Mouse (Mus musculus) ovary, adult 18-20 months (tissue): ENCODE measurements around the gene Pde10a.

Experiments used
- DNase-seq: peaks from one replicate; pipeline ENCODE4 v3.0.0; 2022; ENCODE audit warnings: low spot score, mixed read lengths

Gene Pde10a

DNA sequence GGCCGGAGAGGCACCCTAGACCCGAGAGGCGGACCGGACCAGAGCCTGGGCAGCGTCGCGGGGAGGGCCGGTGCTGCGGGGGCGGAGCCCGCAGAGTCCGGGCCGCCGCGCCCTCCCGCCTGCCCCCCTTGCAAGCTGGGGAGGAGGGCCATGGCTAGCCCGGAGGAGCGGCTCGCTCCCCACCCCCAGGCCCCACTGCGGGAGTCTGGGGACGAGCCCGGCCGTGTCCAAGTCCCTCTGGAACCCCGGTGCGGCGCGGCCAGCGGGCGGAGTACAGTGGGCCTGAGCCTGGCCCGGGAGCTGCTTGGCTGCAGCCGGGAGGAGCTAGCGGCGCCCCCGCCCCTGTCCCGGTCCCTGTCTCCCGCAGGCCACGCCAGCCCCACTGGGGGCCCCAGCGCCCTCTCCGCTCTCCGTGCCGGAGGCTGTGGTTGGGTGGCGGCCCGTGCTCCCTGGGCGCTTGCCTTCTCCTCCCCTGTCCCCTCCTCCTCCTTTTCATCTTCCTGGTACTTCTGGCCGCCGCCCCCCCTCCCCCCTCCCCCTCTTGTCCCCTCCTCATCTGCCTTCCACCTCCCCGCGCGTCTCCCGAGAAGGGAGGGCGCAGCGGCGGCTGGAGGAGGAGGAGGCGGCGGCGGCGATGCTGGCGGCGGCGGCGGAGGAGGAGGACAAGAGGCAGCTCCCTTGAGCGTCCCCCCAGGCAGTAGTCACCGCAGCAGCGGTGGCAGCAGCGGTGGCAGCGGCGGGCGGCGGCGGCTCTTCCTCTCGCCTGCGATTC is 276.1 kb downstream of the Pde10a start:
- DNase-seq: peak; percentile 76

DNA sequence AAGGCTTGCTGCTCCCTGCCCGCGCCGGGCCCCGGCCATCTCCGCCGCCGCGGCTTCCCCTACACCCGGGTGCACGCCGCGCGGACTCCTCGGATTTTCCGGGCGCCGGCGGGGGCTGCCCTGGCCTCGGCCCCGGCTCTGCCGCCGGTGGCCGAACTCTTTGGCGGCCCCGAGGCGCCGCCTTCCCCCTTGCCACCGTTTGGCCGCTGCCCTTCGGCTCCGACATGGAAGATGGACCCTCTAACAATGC is 276.6 kb downstream of the Pde10a start:
- DNase-seq: no peak

DNA sequence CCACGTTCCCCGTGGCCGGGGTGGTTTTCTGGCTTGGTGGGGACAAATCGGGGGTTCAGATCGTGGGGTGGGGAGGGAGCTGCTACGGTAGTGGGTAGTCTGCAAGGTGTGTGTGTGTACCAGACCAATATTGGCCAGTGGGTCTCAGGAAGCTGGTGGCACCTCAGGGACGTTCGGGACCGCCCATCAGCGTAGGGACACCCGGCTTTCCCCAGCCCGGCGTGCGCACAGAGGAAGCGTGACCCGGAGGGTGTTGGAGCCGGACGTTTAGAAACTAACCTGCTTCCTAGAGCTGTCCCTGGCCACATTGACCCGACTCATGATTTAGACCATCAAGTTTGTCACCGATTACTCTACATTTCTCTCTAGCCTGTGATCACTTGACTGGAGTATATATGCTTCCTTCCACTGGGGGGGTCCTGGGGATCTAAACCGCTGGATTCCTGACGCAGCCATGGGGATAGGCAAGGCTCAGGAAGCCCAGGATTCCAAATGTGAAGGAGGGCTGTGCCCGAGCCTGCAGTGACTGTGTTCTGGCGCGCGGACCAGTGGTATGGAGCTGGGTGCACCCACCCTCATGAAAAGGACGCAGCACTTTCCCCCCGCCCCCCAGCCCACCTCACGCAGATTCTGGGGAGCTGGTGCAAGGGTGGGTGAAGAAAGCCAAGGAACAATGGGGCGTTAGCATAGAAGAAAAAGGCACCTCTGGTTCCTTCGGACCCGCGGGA is 277.2 kb downstream of the Pde10a start:
- DNase-seq: no peak

DNA sequence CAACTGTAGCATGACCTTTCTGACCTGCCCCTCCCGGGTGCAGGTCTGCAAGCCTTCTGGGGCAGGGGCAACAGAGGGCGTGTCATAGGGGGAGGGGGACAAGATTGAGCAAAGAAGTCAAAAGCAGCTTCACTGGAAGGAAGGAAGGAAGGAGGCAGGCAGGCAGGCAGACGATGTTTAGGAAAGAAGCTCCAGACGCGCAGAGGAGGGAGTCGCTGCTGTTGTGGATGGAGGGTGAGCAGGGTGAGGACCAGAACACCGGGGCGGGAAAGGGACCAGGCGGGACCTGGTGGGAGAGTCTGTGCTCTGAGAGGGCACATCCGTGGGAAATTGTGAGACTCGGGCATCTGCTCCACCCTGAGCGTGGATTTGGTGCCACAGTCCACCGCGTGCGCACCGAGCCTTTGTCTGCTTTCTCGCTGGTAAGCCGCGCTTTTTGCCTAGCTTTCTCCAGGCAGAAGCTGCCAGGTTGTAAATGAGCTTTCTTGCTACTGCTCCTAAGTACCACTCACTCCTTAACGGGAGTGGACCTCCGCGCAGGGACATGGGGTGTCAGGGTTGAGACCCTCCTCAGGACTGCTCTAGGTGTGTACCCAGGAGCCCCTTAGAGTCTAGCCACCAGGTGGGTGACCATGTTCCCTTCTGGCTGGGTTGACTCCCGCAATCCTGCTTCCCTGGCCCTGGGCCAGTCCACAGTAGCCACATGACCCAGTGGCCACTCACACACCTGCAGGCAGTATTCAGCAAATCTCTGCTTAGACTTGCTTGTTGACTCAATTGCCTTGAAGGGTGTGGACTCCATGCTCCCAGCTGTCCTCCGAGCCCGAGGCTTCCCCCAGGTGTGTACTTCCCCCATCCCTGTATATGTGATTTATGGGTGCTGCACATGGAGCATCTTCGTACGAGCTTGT is 278.0 kb downstream of the Pde10a start:
- DNase-seq: no peak

DNA sequence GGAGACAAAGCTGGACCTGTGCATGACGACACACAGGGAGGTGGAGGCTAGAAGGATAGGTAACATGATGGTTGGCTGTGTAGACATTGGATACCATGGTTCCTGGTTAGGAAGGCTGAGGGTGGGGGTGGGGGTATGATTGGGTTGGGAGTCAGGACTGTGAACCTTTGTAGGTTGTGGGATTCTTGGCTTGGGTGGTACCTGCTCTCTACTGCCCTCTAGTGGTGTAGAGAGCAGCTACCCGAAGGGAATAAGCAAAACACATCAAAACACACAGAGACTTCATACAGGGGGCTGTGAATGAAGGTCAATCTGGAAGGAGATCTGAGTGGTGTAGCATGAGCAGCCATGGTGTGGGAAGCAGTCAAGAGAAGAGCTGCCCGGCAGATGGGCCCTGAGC is 282.2 kb downstream of the Pde10a start:
- DNase-seq: no peak

DNA sequence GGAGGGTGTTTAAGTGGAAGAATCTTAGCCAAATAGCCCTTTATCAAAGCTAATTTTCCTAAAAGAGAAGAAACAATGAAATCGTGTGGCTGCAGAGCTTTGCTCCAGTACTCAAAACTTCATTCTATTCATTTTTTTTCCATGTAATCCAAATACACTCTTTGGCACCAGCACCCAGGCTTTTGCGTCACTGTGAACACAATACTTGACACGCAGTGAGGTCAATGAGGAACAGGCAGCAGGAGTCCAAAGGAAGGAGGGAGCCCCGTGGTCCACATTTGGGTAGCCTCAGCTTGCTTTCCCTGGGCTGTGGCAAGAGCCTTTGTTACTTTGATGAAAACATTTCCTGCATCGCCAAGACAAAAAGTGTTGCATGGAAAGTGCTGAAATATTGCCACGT is 284.6 kb downstream of the Pde10a start:
- no peak for DNase-seq

DNA sequence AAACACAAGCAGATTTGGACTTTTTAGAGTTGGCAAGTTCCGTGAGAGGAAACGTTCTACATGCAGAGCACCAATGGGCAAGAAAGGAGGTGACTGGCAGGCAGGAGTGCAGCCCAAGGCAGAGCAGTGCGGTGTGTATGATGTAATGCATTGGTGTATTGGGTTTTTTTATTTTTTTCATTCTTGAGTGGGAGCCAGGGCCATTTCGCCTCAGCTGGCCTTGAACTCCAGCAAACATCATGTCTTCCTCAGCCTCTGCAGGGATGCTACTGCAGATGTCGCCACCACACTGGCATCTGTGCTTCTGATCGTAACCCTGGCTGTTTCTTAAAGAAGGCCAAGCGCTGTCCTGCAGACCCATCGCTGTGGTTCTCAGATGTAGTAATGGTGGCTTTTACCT is 285.0 kb downstream of the Pde10a start:
- no peak for DNase-seq

DNA sequence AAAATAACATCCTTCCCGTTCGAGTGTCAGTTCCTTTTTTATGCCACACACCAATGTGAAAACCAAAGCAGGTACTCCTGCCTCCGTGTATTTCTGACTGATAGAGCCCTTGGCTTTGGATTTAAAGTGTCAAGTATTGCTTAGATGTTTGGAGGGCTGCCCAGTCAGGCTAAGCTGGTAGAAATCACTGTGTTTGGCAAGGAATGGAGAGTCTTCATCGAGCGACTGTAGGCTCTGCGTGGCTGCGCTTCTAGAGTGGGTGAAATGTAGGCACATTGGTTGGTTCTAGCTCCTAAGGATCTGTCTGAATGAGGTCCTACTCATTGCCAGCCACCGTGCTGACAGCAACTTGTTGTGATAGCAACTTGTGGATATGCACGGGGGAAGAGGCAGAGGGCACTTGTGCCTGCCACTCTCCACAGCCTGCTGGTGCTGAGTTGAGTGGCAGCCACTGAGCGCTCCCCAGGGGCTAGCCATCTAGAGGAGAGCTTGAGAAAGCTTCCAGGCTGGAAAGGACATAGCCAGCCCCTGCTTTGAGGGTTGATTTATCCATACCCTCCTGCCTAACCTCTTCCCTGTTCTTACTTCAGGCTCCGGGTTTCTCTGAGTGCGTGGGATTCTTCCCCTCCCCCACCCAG is 287.2 kb downstream of the Pde10a start:
- no peak for DNase-seq

DNA sequence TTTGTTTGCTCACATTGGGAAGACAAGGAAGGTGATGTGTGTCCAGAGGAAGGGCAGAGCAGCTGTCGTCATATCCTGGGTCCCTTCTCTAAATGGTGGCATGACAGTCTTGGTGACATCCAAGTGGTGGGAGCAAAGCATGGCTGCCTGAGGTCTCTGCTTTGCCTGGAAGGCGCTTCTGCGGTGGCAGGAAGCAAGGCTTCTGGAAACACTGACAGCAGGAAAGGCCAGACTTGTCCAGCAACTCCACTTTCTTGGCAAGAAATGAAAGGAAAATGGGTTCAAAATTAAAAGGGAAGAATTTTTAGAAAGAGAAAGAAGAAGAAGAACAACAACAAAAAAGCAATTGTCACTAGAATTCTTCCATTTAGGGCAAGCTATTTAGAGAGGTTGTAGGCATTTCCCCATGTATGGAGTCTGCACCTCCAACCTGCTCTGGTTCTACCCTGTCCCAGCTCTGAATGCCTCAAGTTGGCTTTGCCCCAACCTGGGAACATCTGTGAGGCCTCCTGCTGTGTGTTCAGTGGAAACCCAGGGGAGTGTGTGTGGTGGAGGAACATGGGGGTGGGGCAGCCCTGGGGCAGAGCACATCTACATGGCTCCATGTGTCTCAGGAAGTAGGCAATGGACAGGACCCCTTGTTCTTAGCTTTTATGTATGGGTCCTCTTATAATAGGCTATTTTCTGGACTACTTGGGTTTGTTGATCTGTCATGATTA is 288.8 kb downstream of the Pde10a start:
- no peak for DNase-seq

DNA sequence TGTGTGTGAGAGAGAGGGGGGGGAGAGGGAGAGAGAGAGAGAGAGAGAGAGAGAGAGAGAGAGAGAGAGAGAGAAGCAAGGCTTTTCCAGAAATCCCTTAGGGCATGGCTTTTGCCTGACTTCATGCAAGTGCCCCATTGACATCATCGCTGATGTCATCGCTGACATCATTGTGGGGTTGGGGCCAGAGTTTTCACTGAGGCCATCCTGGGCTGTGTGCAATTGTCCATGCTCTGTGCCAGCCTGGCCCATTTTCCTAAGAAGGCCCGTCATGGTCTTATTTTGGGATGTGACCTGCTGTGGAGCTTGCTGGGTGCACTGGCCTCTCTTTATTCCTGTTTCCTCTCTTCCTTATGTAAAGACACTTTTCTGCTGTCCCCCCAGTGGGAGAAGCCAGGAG is 290.2 kb downstream of the Pde10a start:
- DNase-seq: no peak

DNA sequence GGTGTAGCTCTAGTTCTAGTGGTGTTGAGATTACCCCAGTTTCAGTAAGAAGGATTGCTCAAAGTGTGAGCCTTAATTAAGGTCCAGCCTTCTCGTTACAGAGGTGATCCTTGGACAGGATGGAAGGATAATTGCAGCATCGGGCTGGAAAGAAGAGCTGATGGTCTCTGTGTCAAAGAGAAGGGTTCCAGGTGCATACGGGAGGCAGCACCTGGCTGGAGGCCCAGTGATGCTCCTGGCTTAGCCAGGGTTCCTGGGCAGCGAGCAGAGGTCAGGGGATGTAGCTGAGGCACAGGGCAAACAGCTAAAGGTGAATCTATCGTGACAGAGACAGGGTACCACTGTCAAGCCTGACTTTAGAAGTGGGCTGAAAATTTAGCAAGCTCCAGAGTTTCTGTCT is 290.7 kb downstream of the Pde10a start:
- no peak for DNase-seq

DNA sequence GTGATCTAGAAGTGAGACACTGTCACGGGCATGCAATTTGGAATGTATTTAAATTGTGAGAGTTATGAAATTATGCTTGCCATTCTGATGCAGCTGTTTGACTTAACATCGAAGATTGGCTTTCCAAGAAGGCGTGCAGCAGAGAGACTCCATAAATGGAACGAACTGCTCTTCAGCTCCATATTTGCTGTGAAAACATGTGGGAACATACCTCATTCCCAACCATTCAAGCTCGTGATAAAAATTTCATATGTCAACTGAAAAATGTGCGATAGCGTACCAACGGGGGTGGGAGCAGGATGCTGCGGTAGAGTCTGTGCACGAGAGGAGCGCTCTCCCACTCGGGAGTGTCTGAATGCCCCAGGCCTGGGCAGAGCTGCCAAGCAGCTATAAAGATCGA is 293.5 kb downstream of the Pde10a start:
- DNase-seq: no peak

DNA sequence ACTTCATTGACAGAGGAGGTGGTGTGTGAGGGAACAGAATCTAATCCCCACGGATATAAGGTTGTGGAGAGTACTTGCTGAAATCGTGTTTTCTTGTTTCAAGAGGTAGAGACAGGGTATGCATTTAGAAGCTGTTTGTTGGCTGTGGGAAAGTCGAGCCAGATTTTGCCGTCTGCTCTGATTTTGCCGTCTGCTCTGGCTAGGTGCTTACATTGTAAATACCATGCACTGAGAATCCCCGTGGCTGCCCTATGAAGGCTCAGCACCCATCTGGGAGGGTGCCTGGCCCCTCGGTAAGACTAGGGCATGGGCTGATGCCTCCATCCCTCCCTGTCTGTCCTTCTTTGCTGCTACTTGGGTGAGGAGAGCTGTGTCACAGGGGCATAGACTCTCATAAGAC is 298.4 kb downstream of the Pde10a start:
- DNase-seq: no peak

DNA sequence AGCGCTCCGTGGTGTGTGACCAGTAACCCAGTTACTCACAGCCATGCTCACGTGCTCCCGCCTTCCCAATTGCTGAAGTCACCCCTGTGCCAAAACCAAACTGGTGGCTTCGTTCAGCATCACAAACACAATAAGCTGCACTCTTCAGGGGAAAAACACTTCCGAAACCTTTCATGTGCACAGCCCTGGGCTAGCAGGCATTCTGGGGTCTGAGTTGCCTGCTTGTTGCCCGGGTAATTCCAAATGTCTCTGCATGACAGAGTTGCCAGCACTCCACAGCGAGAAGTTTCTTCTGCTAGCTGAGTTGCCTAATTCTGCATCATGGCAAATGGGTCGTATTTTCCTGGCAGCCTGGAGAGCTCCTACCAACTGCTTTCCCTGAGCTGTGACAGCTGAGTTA is 302.0 kb downstream of the Pde10a start:
- no peak for DNase-seq

DNA sequence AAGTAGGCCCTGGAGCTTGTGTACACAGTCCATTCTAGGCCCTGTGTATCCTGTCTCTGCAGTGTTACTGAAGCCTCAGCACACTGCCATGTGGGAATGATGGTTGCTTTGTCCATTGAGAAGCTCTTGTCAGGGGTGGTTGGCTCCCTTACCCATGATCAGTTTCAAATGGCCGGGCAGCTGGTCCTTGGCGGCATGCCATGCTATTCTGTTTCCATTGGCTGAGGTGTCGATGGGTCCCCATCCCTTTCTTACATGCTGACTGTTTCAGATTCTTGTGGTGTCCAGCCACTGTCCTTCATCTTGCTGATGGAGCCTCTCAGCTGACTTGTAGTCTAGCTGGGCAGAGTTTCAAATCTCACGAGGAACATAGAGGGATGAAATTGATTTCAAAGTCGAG is 305.8 kb downstream of the Pde10a start:
- no peak for DNase-seq

DNA sequence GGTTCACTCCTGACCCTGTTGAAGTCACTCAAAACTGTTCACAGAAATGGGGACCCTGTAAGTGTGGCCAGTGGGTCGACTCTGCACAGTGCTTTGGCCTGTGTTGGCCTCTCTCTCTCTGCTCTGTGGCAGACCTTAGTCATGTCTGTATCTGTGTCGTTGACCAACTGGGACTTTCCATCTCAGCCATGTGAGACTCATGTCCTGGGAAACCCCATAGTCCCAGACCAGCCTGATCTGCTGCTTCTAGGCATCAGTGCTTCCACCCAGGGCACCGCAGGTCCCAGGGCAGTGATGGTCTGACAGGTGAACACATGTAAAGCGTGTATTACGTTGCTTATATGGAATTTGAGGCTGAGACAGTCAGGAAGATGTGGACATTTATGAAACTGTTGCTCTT is 311.1 kb downstream of the Pde10a start:
- no peak for DNase-seq

DNA sequence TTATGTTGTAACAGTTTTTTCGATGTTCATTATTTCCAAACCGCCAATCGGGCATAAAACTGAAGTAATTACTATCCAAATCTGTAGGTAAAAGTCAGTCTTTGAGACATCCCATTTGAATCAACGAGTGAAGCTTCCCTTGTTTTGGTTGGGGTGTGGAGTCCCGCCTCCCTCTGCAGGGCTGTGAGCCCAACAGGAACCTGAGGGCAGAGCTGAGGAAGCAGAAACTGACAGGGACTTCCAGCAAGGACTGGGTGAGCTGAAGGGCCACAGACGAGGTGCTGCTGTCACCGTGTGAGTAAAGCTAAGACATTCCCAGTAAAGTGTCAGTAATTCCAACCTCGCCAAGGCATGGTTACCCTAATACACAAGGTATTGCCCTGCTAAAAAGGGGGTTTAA is 313.1 kb downstream of the Pde10a start:
- no peak for DNase-seq

DNA sequence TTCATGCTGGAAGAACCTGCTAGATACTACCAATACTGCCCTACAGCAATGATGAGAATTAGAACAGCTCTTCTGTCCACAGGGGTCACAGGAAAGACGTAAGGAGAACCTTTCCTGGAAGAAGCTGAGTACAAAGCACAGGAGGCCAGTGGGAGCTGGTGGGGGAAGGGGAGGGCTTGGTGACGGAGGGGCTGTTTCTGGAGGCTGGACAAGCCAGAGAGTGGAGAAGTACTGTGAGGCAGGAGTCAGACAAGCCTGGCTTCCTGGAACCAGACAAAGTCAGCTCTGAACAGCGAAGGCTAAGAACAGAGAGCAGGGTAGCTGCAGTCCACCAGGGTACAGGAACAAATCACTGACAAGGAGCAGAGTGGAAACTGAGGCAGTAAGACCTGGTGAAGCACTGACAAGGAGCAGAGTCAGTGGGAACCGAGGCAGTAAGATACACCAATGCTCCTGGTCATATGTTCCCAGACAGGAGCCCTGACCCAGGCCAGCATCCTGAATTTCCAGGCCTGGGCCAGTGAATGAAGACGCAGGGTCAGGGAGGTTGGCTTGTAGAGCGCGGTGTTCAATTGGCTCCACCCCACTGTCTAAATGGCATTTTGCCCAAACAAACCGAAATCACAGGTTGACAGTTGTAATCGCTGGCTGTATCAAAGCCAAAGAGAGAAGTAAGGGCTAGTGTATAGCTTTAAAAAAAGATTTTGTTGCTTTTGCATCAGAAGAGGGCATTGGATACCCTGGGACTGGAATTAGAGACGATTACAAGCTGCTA is 314.3 kb downstream of the Pde10a start:
- DNase-seq: no peak

DNA sequence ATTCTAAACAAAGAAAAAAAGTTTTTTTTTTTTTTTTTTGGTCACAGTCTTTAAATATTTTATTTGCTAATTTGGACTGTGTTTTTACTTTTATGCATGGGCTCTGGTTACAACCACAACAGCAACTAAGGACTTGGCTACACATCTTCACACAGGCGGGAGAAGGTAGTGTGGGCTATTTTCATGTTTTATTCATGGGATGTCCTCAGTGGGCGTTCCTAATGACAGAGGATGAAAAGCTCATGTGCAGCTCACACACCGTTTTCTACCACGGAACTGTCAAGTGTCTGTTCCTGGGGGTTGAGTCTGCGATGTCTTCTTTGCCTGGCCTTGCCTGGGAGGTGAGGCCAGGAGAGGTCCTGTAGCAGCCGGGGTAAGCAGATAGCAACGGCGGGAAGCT is 315.9 kb downstream of the Pde10a start:
- DNase-seq: no peak

DNA sequence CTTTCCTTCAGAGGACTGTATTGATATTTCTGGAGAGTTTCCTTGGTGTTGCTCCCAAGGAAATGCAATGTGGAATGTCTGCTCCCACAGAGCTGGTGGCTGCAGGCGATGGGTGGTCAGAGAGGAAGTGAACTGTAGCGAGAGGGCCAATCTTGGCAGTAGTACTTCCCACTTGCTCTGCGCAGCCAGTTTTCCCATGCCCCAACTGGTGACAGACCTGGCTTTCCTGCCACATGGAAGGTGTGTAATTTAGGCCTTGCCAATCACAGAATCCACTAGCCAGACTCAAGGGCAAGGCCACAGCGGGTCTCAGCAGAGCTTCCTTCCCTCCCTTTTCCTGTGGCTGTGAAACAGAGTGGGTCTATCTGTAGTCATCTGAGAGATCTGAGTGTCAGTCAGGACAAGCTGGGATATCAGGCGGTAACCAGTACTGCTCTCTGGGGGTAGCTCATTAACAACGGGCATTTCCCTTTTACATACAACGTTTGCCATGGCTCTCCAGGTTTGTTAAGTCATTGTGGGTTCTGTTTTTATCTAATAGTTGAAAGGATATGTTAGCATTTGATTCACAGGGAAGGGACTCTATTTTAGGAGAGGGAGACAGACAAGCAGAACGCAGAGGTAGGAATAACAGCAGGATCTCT is 316.8 kb downstream of the Pde10a start:
- DNase-seq: no peak

DNA sequence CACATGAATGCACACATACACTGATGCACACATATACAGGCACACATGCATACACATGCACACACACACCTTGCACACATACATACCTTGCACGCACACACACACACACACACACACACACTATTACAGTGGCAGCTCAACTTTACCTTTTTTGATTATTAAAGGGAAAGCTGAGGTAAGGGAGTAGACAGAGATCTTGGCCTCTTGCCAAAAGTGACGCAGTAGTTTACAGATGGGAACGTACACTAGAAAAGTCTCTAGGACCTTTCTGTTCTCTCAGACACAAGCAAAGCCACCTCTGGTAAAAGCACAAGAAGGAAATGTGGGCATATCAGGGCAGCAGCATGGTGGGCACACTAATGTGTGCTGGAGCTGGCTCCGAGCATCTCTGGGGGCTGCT is 317.5 kb downstream of the Pde10a start:
- no peak for DNase-seq
